Mouse (Mus musculus) midbrain, embryonic 14.5 days (tissue): ENCODE measurements at regions not wholly inside any gene's neighbourhood (a gene's known extent, or its start where the extent isn't known, plus 50 kb on each side); places are given as distances from the start of the nearest gene placed in this dataset.

Experiments
- ATAC-seq: fragments of 200-750 bp; cut with Nextera tagmentation; 2 replicates; pipeline ENCODE4 v1.8.0; 2017; ENCODE audit warnings: moderate number of reproducible peaks, moderate library complexity; ENCODE audit not compliant: low FRiP score, low TSS enrichment
- DNase-seq: peaks from one replicate; pipeline ENCODE4 v3.0.0-alpha.2; 2015
- H3K27ac ChIP-seq: fragments of 300-500 bp; sonication (generic); replicated peaks from 2 replicates; pipeline ENCODE4 v1.5.1; 2014; ENCODE audit warnings: mild to moderate bottlenecking, low read depth, low read length, moderate library complexity
- H3K27me3 ChIP-seq: fragments of 300-500 bp; sonication (generic); 2 replicates; pipeline ENCODE4 v1.6.1; 2014; ENCODE audit warnings: low read length, control low read depth, mixed read lengths; ENCODE audit not compliant: control insufficient read depth, insufficient read depth
- H3K36me3 ChIP-seq: fragments of 300-500 bp; sonication (generic); 2 replicates; pipeline ENCODE4 v1.6.1; 2014; ENCODE audit warnings: low read length, control low read depth; ENCODE audit not compliant: control insufficient read depth, insufficient read depth
- H3K4me1 ChIP-seq: fragments of 300-500 bp; sonication (generic); 2 replicates; pipeline ENCODE4 v1.6.1; 2014; ENCODE audit warnings: mild to moderate bottlenecking, antibody characterized with exemption, low read length, control low read depth; ENCODE audit not compliant: control insufficient read depth, insufficient read depth
- H3K4me2 ChIP-seq: fragments of 300-500 bp; sonication (generic); 2 replicates; pipeline ENCODE4 v1.6.1; 2014; ENCODE audit warnings: mild to moderate bottlenecking, low read length, moderate library complexity
- H3K4me3 ChIP-seq: fragments of 300-500 bp; sonication (generic); replicated peaks from 2 replicates; pipeline ENCODE4 v1.5.1; 2014; ENCODE audit warnings: low read depth, low read length
- H3K9ac ChIP-seq: fragments of 300-500 bp; sonication (generic); replicated peaks from 2 replicates; pipeline ENCODE4 v1.6.1; 2014; ENCODE audit warnings: mild to moderate bottlenecking, low read length, moderate library complexity
- H3K9me3 ChIP-seq: fragments of 300-500 bp; sonication (generic); 2 replicates; pipeline ENCODE4 v1.6.1; 2016; ENCODE audit warnings: low read length, control low read depth, mixed read lengths; ENCODE audit not compliant: control insufficient read depth
- WGBS: fragments of 180-500 bp; shearing (Covaris S2); extraction: QIAGEN DNeasy Blood & Tissue Kit; methylation state at CpG from one replicate; pipeline ENCODE4 v1.1.7; 2014; 5-methylcytosine and 5-hydroxymethylcytosine counted together

DNA sequence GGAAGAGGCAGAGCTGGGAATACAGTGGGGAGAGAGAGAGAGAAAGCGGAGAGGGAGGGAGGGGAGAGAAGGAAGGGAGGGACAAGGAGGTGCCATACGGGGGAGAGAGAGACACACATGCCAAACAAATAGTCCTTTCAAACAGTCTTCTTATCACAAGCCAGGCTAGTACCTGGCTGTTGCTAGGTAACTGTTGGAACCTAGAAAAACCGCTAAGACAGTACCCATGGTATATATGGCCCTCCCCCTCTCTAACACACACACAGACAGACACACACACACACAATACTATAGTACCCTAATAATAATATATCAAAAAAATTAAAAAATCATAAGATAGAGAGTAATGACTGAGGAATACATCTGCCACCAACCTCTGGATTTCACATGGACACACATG, 117.4 kb upstream of the Med14 start:
- 60% methylated on average over 3 of the region's 3 CpGs for WGBS
- H3K27me3 ChIP-seq = no peaks in the 10 kb centered on the region
- ATAC-seq (no peak), DNase-seq (peak; percentile 6)
- no peaks in the 10 kb centered on the region for H3K9me3 ChIP-seq
- no peaks in the 10 kb centered on the region for H3K4me1 ChIP-seq
- H3K4me3 ChIP-seq = no peak overlapping the region
- no peak overlapping the region for H3K4me2 ChIP-seq
- H3K36me3 ChIP-seq = no peaks in the 10 kb centered on the region
- H3K9ac ChIP-seq = no peak overlapping the region
- 0 out of 2 replicates have a peak overlapping the region, but pooled peaks have one; percentile 32 for H3K27ac ChIP-seq

DNA sequence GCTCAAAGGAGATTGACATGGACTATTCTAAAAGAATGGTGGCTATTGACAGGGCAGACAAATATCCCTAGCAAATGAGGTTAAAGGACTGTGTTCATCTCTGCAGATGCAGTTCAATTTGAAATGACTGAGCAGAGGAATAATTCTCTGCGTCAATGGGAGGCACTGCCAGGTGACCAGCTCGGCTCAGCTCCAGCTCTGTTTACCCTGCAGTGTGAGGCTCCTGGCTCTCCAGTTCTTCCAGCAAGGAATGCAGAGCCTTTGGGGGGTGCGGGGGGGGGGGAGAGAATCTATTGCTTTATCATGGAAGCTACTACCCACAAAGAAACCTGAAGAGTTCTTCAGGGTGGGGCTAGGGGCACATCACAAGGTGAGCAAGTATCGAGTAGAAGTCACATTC, 115.6 kb upstream of the Med14 start:
- Histone ChIP-seq H3K4me1 (no peaks in the 10 kb centered on the region), H3K4me3 (no peak overlapping the region), H3K36me3 (no peaks in the 10 kb centered on the region), H3K9me3 (no peaks in the 10 kb centered on the region), H3K9ac (no peak overlapping the region), H3K27ac (peak overlapping the region; percentile 64), H3K27me3 (no peaks in the 10 kb centered on the region), H3K4me2 (no peak overlapping the region)
- WGBS = 30% methylated on average over 4 of the region's 4 CpGs
- DNase-seq = peak; percentile 17
- no peak for ATAC-seq

DNA sequence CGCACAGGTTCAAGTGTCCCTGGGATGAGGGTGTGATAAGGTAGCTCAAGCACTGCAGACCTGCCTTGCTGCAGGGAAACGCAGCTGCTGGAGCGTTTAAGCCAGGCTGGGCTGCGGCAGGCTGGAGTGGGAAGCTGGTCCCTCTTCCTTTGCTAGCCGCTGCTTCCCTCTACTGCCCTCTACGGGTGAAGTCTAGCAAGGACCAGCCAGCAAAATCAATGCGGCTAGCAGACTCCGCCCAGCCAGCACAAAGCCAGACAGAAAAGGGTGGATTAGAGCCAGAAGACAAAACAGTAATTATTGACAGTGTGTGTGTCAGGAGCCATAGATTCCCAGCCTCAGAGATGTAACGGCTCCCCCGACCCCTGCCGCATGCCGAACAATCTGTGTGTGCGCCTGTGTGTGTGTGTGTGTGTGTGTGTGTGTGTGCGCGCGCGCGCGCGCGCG, 111.8 kb upstream of the Med14 start:
- Histone ChIP-seq H3K27ac (peak overlapping the region; percentile 91), H3K4me2 (peak overlapping the region; percentile 49), H3K4me3 (peak overlapping the region; percentile 24), H3K9me3 (no peaks in the 10 kb centered on the region), H3K4me1 (no peaks in the 10 kb centered on the region), H3K36me3 (no peaks in the 10 kb centered on the region), H3K9ac (peak overlapping the region; percentile 46), H3K27me3 (no peaks in the 10 kb centered on the region)
- 46% methylated on average over 22 of the region's 22 CpGs for WGBS
- ATAC-seq = peak; percentile 92
- peak; percentile 92 for DNase-seq

DNA sequence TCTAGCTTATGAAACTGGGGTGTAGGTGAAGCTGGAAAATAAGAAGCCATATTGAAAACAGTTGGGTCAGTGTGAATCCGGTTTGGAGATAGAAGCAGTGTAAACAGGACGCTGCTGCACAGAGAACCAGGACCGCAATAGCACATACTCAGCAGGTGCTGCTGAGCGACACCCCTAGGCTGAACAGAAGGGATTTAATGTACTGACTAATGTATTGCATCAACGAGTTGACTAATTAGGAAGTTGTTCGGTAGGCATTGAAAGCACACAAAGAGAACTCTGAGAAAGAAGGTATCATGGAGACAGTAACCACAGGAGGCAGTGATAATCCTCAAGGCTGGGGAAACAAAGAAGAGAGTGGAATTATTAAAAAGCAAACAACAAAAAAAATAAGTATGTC, 111.4 kb upstream of the Med14 start:
- Histone ChIP-seq H3K9me3 (no peaks in the 10 kb centered on the region), H3K27me3 (no peaks in the 10 kb centered on the region), H3K36me3 (no peaks in the 10 kb centered on the region), H3K9ac (peak overlapping the region; percentile 46), H3K4me3 (peak overlapping the region; percentile 24; the same call in 1 of the 2 replicates), H3K4me2 (peak overlapping the region; percentile 49), H3K27ac (peak overlapping the region; percentile 91), H3K4me1 (no peaks in the 10 kb centered on the region)
- ATAC-seq (peak; percentile 66; the same call in 1 of the 2 replicates), DNase-seq (no peak)
- WGBS = 24% methylated on average over 6 of the region's 6 CpGs

DNA sequence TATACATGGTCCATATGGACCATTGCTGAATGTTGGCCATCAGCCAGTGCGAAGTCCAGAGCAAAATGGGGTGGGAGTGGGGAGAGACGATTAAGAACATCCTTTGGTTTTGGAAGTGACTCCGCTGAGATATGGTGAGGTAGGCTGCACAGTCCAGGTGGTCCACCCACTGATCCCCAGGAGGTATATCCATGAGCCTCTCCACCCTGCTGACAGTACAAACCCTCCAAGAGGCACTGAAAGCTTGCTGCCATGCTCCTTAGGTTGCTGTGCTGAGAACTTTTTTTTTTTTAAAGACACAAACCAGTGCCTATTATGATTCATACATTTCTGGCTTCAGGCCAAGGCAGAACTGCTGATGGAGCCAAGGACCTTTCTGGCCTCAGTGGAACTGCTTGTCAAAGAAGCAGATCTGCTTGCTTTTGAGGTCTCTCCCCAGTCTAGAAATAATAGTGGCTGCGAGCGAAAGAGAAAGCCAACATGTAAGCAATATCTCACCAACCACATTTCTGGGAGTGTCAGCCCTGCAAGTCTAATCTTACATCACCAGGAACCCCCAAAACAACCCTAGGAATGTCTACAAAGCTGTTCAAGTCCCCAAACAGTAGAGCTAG, 105.1 kb upstream of the Med14 start:
- Histone ChIP-seq H3K9me3 (no peaks in the 10 kb centered on the region), H3K9ac (no peak overlapping the region), H3K36me3 (no peaks in the 10 kb centered on the region), H3K4me2 (no peak overlapping the region), H3K4me3 (no peak overlapping the region), H3K4me1 (no peaks in the 10 kb centered on the region), H3K27me3 (no peaks in the 10 kb centered on the region), H3K27ac (no peak overlapping the region)
- no peak for DNase-seq
- ATAC-seq = no peak
- WGBS = 96% methylated on average over 5 of the region's 5 CpGs

DNA sequence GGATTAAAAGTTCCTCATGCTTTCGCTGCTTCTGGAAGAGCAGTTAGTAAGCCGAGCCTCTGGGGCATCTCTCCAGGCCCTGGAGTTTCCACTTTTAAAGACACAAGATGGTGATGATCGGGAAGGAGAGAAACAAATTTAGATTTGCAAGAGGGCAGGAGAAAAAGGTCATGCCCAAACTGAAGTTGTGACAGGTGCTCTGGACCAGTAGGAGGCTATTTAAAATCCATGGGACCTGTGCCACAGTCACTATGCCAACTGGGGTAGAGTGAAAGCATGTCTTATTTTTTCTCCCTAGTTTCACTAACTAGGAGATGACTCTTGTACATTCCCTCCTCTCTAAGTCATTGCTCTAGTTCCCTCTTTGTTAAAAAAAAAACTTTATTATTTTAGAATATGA, 104.3 kb upstream of the Med14 start:
- H3K4me3 ChIP-seq = no peak overlapping the region
- ATAC-seq (no peak), DNase-seq (no peak)
- no peak overlapping the region for H3K27ac ChIP-seq
- no peaks in the 10 kb centered on the region for H3K4me1 ChIP-seq
- no peaks in the 10 kb centered on the region for H3K9me3 ChIP-seq
- WGBS = 94% methylated on average over 3 of the region's 3 CpGs
- no peaks in the 10 kb centered on the region for H3K27me3 ChIP-seq
- H3K9ac ChIP-seq = no peak overlapping the region
- no peaks in the 10 kb centered on the region for H3K36me3 ChIP-seq
- no peak overlapping the region for H3K4me2 ChIP-seq

DNA sequence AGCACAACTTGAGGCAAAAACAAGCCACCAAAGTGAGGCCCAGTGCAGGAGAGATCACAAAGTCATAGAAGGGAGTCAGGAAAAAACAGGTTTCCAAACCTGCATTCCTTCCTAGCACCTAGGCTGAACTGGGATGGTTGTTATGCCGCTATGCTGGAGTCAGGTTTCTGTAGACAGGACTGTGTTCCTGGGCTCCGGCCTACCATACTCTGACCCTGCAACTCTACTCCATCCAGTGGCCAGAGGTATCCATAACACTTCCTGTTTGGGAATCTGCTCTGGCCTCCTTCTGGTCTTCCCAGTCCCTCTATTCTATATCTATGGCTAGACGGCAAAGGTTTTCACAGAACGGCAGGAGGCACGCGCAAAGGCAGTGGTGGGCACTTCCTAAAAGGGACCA, 98.3 kb upstream of the Med14 start:
- no peak for ATAC-seq
- Histone ChIP-seq H3K27ac (0 out of 2 replicates have a peak overlapping the region, but pooled peaks have one; percentile 79), H3K9ac (no peak overlapping the region)

DNA sequence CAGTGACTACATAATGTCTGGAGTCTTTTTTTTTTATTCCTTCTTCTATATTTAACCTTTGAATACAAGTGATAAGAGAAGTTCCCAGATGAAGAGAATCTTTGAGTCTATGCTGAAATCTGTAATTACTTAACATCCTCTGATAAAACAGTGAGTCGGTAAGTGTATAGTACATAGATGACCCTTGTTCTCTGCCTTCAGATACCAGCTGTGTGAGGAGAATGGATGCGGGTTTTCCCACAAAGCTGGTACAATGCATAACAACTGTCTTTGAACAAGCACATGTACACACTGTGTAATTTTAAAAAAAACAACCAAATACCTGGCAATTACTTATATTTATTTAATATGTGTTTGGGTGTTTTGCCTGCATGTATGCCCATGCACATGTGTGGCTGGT, 96.9 kb upstream of the Med14 start:
- peaks cover 8% of the 10 kb centered on the region for H3K4me1 ChIP-seq
- H3K4me2 ChIP-seq = peak overlapping the region; percentile 39
- peak overlapping the region; percentile 79 for H3K27ac ChIP-seq
- no peak for DNase-seq
- H3K36me3 ChIP-seq = no peaks in the 10 kb centered on the region
- no peak overlapping the region for H3K4me3 ChIP-seq
- ATAC-seq = no peak
- no peak overlapping the region for H3K9ac ChIP-seq
- H3K27me3 ChIP-seq = no peaks in the 10 kb centered on the region
- no peaks in the 10 kb centered on the region for H3K9me3 ChIP-seq
- WGBS = 31% methylated on average over 2 of the region's 2 CpGs

More for the DNA sequence above, 98.3 kb upstream of the Med14 start:
- Histone ChIP-seq H3K4me3 (no peak overlapping the region), H3K9me3 (no peaks in the 10 kb centered on the region), H3K4me2 (no peak overlapping the region), H3K36me3 (no peaks in the 10 kb centered on the region), H3K27me3 (no peaks in the 10 kb centered on the region), H3K4me1 (peaks cover 8% of the 10 kb centered on the region)
- DNase-seq = no peak
- 73% methylated on average over 6 of the region's 6 CpGs for WGBS
